Comparison of ENCODE assay signal across 8 mouse cellular contexts in genomic region chr10:79983670-79984069, GRCm38 (mm10). TPM values are rescaled to one million over a fixed set of nuclear protein-coding genes. Genes with fewer than 3 reads are reported as not detected.
DNase-seq lines count a peak whose midpoint lies in the region; ATAC-seq and TF ChIP-seq lines count a peak whose summit lies in the region.

No protein-coding gene starts in this region.

- H3K36me3 ChIP-seq in embryonic facial prominence, embryonic 14.5 days (ENCODE audit: control insufficient read depth, insufficient read depth, low read length), result peaks cover 12% of the 10 kb centered on the region
- H3K36me3 ChIP-seq in heart, embryonic 12.5 days, result peaks cover 20% of the 10 kb centered on the region
- H3K36me3 ChIP-seq in liver, embryonic 14.5 days (replicated peaks; ENCODE audit: control insufficient read depth, insufficient read depth, low read depth), result peaks cover 6% of the 10 kb centered on the region
- H3K36me3 ChIP-seq in stomach, embryonic 16.5 days (ENCODE audit: control insufficient read depth, insufficient read depth, low read length), result peaks cover 2% of the 10 kb centered on the region; the same call in 1 of the 2 replicates

- TF ChIP-seq CTCF in liver, embryonic 14.5 days (IDR thresholded peaks at IDR 0.05; ENCODE audit: low read depth), result no peak

- WGBS in embryonic facial prominence, embryonic 14.5 days, result 2% methylated on average over 10 of the region's 21 CpGs
- WGBS in heart, embryonic 12.5 days, result 4% methylated on average over 18 of the region's 21 CpGs
- WGBS in liver, embryonic 14.5 days (ENCODE audit: insufficient replicate concordance), result under 1% methylated on average over 18 of the region's 21 CpGs
- under 1% methylated on average over 20 of the region's 21 CpGs for WGBS in stomach, embryonic 16.5 days

- DNase-seq in 3134 (ENCODE audit: extremely low read depth, insufficient read length, low spot score), result peak; percentile 70
- peak; percentile 78 for DNase-seq in adrenal gland, postnatal 10 days
- DNase-seq in embryonic facial prominence, embryonic 14.5 days (ENCODE audit: low spot score), result no peak
- DNase-seq in kidney, postnatal 10 days, result peak; percentile 84
- peak; percentile 62 to 67 (median 67) for DNase-seq in liver, embryonic 14.5 days (ENCODE audit: low read depth in 3 of 3, low spot score in 3 of 3)
- peak; percentile 68 for DNase-seq in neural tube, embryonic 10.5 days (ENCODE audit: extremely low spot score, low spot score)

- TF ChIP-seq EP300 in liver, embryonic 14.5 days (IDR thresholded peaks at IDR 0.05; ENCODE audit: low read depth), result no peak

- peak overlapping the region; percentile 99 for H3K27ac ChIP-seq in embryonic facial prominence, embryonic 14.5 days (replicated peaks; ENCODE audit: low read depth, low read length)
- peak overlapping the region; percentile 94 for H3K27ac ChIP-seq in heart, embryonic 12.5 days (ENCODE audit: poor library complexity, severe bottlenecking)
- H3K27ac ChIP-seq in liver, embryonic 14.5 days, result peak overlapping the region; percentile 97
- peak overlapping the region; percentile 98 for H3K27ac ChIP-seq in stomach, embryonic 16.5 days (ENCODE audit: low read length)

- ATAC-seq in embryonic facial prominence, embryonic 14.5 days (ENCODE audit: low read depth), result no peak
- ATAC-seq in heart, embryonic 12.5 days (ENCODE audit: insufficient number of reproducible peaks, low FRiP score), result 0 out of 2 replicates have a peak, but pooled peaks have one; percentile 0
- no peak for ATAC-seq in liver, embryonic 14.5 days (ENCODE audit: insufficient read depth)
- ATAC-seq in stomach, embryonic 16.5 days (ENCODE audit: insufficient read depth, low FRiP score), result no peak

- H3K4me1 ChIP-seq in embryonic facial prominence, embryonic 14.5 days (ENCODE audit: control insufficient read depth, insufficient read depth, low read length), result peaks cover 32% of the 10 kb centered on the region
- peaks cover 64% of the 10 kb centered on the region for H3K4me1 ChIP-seq in heart, embryonic 12.5 days (replicated peaks)
- peaks cover 31 to 36% of the 10 kb centered on the region in 2 experiments for H3K4me1 ChIP-seq in liver, embryonic 14.5 days (replicated peaks; ENCODE audit: control insufficient read depth in 2 of 2, insufficient read depth in 2 of 2, low read length in 1 of 2)
- H3K4me1 ChIP-seq in stomach, embryonic 16.5 days (ENCODE audit: control insufficient read depth, insufficient read depth, low read length), result peaks cover 34% of the 10 kb centered on the region

- peak overlapping the region; percentile 87 for H3K9ac ChIP-seq in embryonic facial prominence, embryonic 14.5 days (ENCODE audit: low read depth, low read length)
- H3K9ac ChIP-seq in heart, embryonic 12.5 days, result peak overlapping the region; percentile 97
- peak overlapping the region; percentile 96 for H3K9ac ChIP-seq in liver, embryonic 14.5 days (replicated peaks)
- H3K9ac ChIP-seq in stomach, embryonic 16.5 days (ENCODE audit: low read length), result peak overlapping the region; percentile 92

- peak overlapping the region; percentile 97 for H3K4me2 ChIP-seq in embryonic facial prominence, embryonic 14.5 days (ENCODE audit: low read depth, low read length)
- H3K4me2 ChIP-seq in heart, embryonic 12.5 days, result peak overlapping the region; percentile 90
- H3K4me2 ChIP-seq in liver, embryonic 14.5 days (ENCODE audit: low read depth), result peak overlapping the region; percentile 97
- peak overlapping the region; percentile 90 for H3K4me2 ChIP-seq in stomach, embryonic 16.5 days (ENCODE audit: low read depth, low read length)

- peak overlapping the region; percentile 74 for H3K4me3 ChIP-seq in embryonic facial prominence, embryonic 14.5 days (ENCODE audit: low read depth, low read length)
- H3K4me3 ChIP-seq in heart, embryonic 12.5 days, result peak overlapping the region; percentile 82
- peak overlapping the region; percentile 92 to 97 for H3K4me3 ChIP-seq in liver, embryonic 14.5 days (ENCODE audit: insufficient read depth in 1 of 2, low read depth in 2 of 2, low read length in 2 of 2)
- H3K4me3 ChIP-seq in stomach, embryonic 16.5 days (replicated peaks; ENCODE audit: low read length), result peak overlapping the region; percentile 72

- no peaks in the 10 kb centered on the region for H3K9me3 ChIP-seq in embryonic facial prominence, embryonic 14.5 days (ENCODE audit: control insufficient read depth, low read length)
- H3K9me3 ChIP-seq in heart, embryonic 12.5 days (replicated peaks), result no peaks in the 10 kb centered on the region
- H3K9me3 ChIP-seq in liver, embryonic 14.5 days (ENCODE audit: control insufficient read depth, low read length), result no peaks in the 10 kb centered on the region
- no peaks in the 10 kb centered on the region for H3K9me3 ChIP-seq in stomach, embryonic 16.5 days (replicated peaks; ENCODE audit: control insufficient read depth, low read length)

- no peaks in the 10 kb centered on the region for H3K27me3 ChIP-seq in embryonic facial prominence, embryonic 14.5 days (replicated peaks; ENCODE audit: control insufficient read depth, insufficient read depth, low read length)
- no peaks in the 10 kb centered on the region for H3K27me3 ChIP-seq in heart, embryonic 12.5 days (replicated peaks)
- H3K27me3 ChIP-seq in liver, embryonic 14.5 days (ENCODE audit: control insufficient read depth, insufficient read depth, low read length), result peaks cover 10% of the 10 kb centered on the region
- no peaks in the 10 kb centered on the region for H3K27me3 ChIP-seq in stomach, embryonic 16.5 days (ENCODE audit: control insufficient read depth, insufficient read depth, low read length)

RNA-seq across cellular contexts. Expression of gene Tmem259, which starts 0.5 kb away (rescaled TPM):
- total RNA-seq in adrenal gland, postnatal 10 days (2021), result 100 to 1,000 TPM; 143 to 146 TPM
- 20.6 and 22.3 TPM in 2 replicates for polyA plus RNA-seq in embryonic facial prominence, embryonic 14.5 days (2014; fragmentation: Nextera tagmentation; extraction: Ambion mirVana)
- 20.8 and 20.9 TPM in 2 replicates for polyA plus RNA-seq in heart, embryonic 12.5 days (2016; fragmentation: Nextera tagmentation; extraction: Ambion mirVana)
- polyA plus RNA-seq in liver, embryonic 14.5 days (2012; rRNA removed), result 59.7 and 79.7 TPM in 2 replicates
- polyA plus RNA-seq in liver, embryonic 14.5 days (2014; fragmentation: Nextera tagmentation; extraction: Ambion mirVana), result 5.9 and 8.6 TPM in 2 replicates
- 5.6 TPM in 2 replicates for polyA plus RNA-seq in stomach, embryonic 16.5 days (2015; fragmentation: Nextera tagmentation; extraction: Ambion mirVana)

RNA-seq across cellular contexts. Expression of gene Cnn2, which starts 4.7 kb away (rescaled TPM):
- total RNA-seq in adrenal gland, postnatal 10 days (2021), result 10 to 100 TPM; 46.8 to 57.8 TPM
- 293 and 304 TPM in 2 replicates for polyA plus RNA-seq in embryonic facial prominence, embryonic 14.5 days (2014; fragmentation: Nextera tagmentation; extraction: Ambion mirVana)
- polyA plus RNA-seq in heart, embryonic 12.5 days (2016; fragmentation: Nextera tagmentation; extraction: Ambion mirVana), result 302 and 307 TPM in 2 replicates
- polyA plus RNA-seq in liver, embryonic 14.5 days (2012; rRNA removed), result 14.3 and 15.8 TPM in 2 replicates
- 33.8 and 39.7 TPM in 2 replicates for polyA plus RNA-seq in liver, embryonic 14.5 days (2014; fragmentation: Nextera tagmentation; extraction: Ambion mirVana)
- polyA plus RNA-seq in stomach, embryonic 16.5 days (2015; fragmentation: Nextera tagmentation; extraction: Ambion mirVana), result 333 and 334 TPM in 2 replicates

RNA-seq across cellular contexts. Expression of gene Abca7, which starts 12.6 kb away (rescaled TPM):
- 10 to 100 TPM; 16.0 to 19.8 TPM for total RNA-seq in adrenal gland, postnatal 10 days (2021)
- 2.5 and 2.8 TPM in 2 replicates for polyA plus RNA-seq in embryonic facial prominence, embryonic 14.5 days (2014; fragmentation: Nextera tagmentation; extraction: Ambion mirVana)
- polyA plus RNA-seq in heart, embryonic 12.5 days (2016; fragmentation: Nextera tagmentation; extraction: Ambion mirVana), result 4.5 and 5.1 TPM in 2 replicates
- polyA plus RNA-seq in liver, embryonic 14.5 days (2012; rRNA removed), result 11.2 and 12.7 TPM in 2 replicates
- polyA plus RNA-seq in liver, embryonic 14.5 days (2014; fragmentation: Nextera tagmentation; extraction: Ambion mirVana), result 4.9 and 6.0 TPM in 2 replicates
- 6.3 and 7.4 TPM in 2 replicates for polyA plus RNA-seq in stomach, embryonic 16.5 days (2015; fragmentation: Nextera tagmentation; extraction: Ambion mirVana)

RNA-seq across cellular contexts. Expression of gene Grin3b, which starts 13.2 kb away (rescaled TPM):
- total RNA-seq in adrenal gland, postnatal 10 days (2021), result under 1 TPM; 0.27 to 0.36 TPM
- 0.37 and 0.56 TPM in 2 replicates for polyA plus RNA-seq in embryonic facial prominence, embryonic 14.5 days (2014; fragmentation: Nextera tagmentation; extraction: Ambion mirVana)
- polyA plus RNA-seq in heart, embryonic 12.5 days (2016; fragmentation: Nextera tagmentation; extraction: Ambion mirVana), result 0.12 and 0.29 TPM in 2 replicates
- polyA plus RNA-seq in liver, embryonic 14.5 days (2012; rRNA removed), result 0.01 and 0.03 TPM in 2 replicates
- 0.13 TPM in 1 of 2 replicates, not detected in the other for polyA plus RNA-seq in liver, embryonic 14.5 days (2014; fragmentation: Nextera tagmentation; extraction: Ambion mirVana)
- polyA plus RNA-seq in stomach, embryonic 16.5 days (2015; fragmentation: Nextera tagmentation; extraction: Ambion mirVana), result 0.21 and 0.45 TPM in 2 replicates

RNA-seq across cellular contexts. Expression of gene Wdr18, which starts 23.7 kb away (rescaled TPM):
- total RNA-seq in adrenal gland, postnatal 10 days (2021), result 10 to 100 TPM; 32.4 to 34.9 TPM
- polyA plus RNA-seq in embryonic facial prominence, embryonic 14.5 days (2014; fragmentation: Nextera tagmentation; extraction: Ambion mirVana), result 97.4 and 100 TPM in 2 replicates
- polyA plus RNA-seq in heart, embryonic 12.5 days (2016; fragmentation: Nextera tagmentation; extraction: Ambion mirVana), result 78.8 and 89.6 TPM in 2 replicates
- 22.3 and 24.7 TPM in 2 replicates for polyA plus RNA-seq in liver, embryonic 14.5 days (2012; rRNA removed)
- 58.4 TPM in 2 replicates for polyA plus RNA-seq in liver, embryonic 14.5 days (2014; fragmentation: Nextera tagmentation; extraction: Ambion mirVana)
- 76.7 and 86.9 TPM in 2 replicates for polyA plus RNA-seq in stomach, embryonic 16.5 days (2015; fragmentation: Nextera tagmentation; extraction: Ambion mirVana)
